Mouse (Mus musculus): ENCODE data around the gene Atp5h. TPM values are rescaled to one million over a fixed set of nuclear protein-coding genes. Genes with fewer than 3 reads are reported as not detected.

Gene Atp5h
- polyA plus RNA-seq, 1 experiment from 2014 or later = 2,271 TPM

DNA sequence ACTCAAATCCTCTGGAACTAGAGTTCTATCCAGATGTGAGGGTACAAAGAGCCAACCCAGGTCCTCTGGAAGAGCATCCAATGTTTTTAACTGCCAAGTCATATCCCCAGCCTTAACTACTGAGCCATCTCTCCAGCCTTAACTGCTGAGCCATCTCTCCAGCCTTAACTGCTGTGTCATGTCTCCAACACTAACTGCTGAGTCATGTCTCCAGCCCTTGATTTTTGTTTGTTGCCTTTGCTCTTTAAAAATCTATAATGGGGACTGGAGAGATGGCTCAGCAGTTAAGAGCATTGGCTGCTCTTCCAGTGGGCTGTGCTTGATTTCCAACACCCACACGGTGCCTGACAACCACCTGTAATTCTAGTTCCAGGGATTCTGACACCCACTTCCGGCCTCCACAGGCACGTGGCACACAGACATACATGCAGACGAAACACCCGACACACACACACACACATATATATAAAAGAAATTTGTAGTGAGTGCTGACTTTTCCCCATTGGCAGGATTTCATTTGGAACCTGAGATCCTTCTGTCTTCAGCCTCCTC is 17.9 kb upstream of the Atp5h start:
- no peaks in the 10 kb centered on the region for H3K27me3 ChIP-seq (ENCODE audit: control insufficient read depth, insufficient read depth, low read length)
- H3K9ac ChIP-seq (ENCODE audit: low read length) = no peak overlapping the region
- H3K27ac ChIP-seq (replicated peaks in 1 of 2; ENCODE audit: control insufficient read depth in 1 of 2, insufficient read depth in 1 of 2, low read depth in 2 of 2, low read length in 2 of 2) = no peak overlapping the region
- no peak for ATAC-seq (ENCODE audit: insufficient number of reproducible peaks, insufficient read depth, low FRiP score, low read depth)
- H3K4me3 ChIP-seq (ENCODE audit: control insufficient read depth in 1 of 2, insufficient read depth in 1 of 2, low read depth in 1 of 2, low read length in 2 of 2) = no peak overlapping the region
- H3K4me1 ChIP-seq (ENCODE audit: control insufficient read depth in 2 of 2, insufficient read depth in 2 of 2, low read length in 2 of 2) = peaks cover 6 to 12% of the 10 kb centered on the region in 2 experiments; a peak in 3 of 4 replicates
- peaks cover 7% of the 10 kb centered on the region for H3K9me3 ChIP-seq (ENCODE audit: control insufficient read depth, low read length)
- H3K36me3 ChIP-seq (ENCODE audit: control insufficient read depth, insufficient read depth, low read length) = peaks cover 2% of the 10 kb centered on the region; the same call in 1 of the 2 replicates
- WGBS = 73% methylated on average over 5 of the region's 5 CpGs
- H3K4me2 ChIP-seq (ENCODE audit: low read length) = no peak overlapping the region

DNA sequence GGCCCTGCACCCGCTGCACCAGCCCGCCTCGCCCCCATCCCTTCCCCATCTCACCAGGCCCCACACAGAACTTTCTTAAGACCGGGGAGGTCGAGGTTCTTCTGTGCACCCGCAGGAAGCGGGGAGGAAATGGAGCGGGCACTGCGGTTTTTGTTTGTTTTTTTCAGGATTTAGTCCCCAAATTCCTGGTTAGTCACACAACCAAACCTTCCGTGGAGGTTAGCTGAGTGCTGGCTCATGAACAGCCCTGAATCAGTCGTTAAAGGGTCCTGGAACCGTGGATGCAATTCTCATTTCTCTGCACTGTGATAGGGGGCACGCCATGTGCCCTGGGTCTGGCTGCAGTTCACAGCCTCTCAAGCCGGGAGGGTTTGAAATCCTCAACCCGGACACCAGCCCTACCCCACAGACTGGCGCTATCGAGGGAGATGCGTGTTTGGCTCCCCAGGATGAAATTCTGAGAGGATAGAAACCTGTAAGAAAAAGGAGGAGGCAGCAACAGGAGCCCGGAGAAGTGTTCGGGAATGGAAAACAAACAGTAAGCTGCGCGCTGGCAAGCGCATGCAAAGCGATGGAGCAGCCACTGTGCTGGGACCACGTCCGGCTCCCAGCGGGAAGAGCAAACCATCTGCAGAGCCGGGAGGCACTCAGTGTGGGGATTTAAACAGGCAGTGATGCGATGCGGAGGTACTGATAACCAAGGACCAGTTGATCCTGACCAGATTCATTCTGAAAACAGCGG is 16.0 kb upstream of the Atp5h start:
- H3K27me3 ChIP-seq (ENCODE audit: control insufficient read depth, insufficient read depth, low read length) = no peaks in the 10 kb centered on the region
- no peak overlapping the region for H3K27ac ChIP-seq (replicated peaks in 1 of 2; ENCODE audit: control insufficient read depth in 1 of 2, insufficient read depth in 1 of 2, low read depth in 2 of 2, low read length in 2 of 2)
- H3K4me1 ChIP-seq (ENCODE audit: control insufficient read depth in 2 of 2, insufficient read depth in 2 of 2, low read length in 2 of 2) = peaks cover 6 to 12% of the 10 kb centered on the region in 2 experiments; a peak in 3 of 4 replicates
- WGBS = 6% methylated on average over 31 of the region's 31 CpGs
- peaks cover 21% of the 10 kb centered on the region for H3K36me3 ChIP-seq (ENCODE audit: control insufficient read depth, insufficient read depth, low read length)
- peak overlapping the region; percentile 38 to 42 for H3K4me3 ChIP-seq (ENCODE audit: control insufficient read depth in 1 of 2, insufficient read depth in 1 of 2, low read depth in 1 of 2, low read length in 2 of 2)
- no peak; the same call in 1 of the 2 replicates for ATAC-seq (ENCODE audit: insufficient number of reproducible peaks, insufficient read depth, low FRiP score, low read depth)
- peak overlapping the region; percentile 81 for H3K4me2 ChIP-seq (ENCODE audit: low read length)
- peak overlapping the region; percentile 72 for H3K9ac ChIP-seq (ENCODE audit: low read length)
- peaks cover 7% of the 10 kb centered on the region for H3K9me3 ChIP-seq (ENCODE audit: control insufficient read depth, low read length)

DNA sequence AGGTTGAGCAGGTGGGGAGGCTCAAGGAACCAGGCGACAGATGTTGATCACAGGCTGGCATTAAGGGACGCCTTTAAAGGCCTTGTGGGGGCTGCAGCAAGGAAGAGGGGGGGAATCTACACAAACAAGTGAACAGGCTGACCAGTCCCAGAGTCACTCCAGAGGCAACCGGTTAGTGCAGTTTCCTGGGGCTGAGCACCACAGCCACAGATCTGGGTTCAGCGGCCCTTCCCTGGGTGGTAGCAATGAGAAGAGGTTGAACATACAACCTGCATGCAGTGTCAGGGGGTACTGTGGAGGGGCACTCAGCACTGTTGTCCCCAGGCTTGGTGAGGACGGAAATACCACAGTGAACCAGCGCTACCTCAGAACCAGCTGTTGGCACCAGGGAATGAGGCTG is 13.6 kb upstream of the Atp5h start:
- ATAC-seq (ENCODE audit: insufficient number of reproducible peaks, insufficient read depth, low FRiP score, low read depth) = no peak
- H3K36me3 ChIP-seq (ENCODE audit: control insufficient read depth, insufficient read depth, low read length) = peaks cover 45% of the 10 kb centered on the region
- no peak overlapping the region for H3K4me2 ChIP-seq (ENCODE audit: low read length)
- peaks cover 6 to 12% of the 10 kb centered on the region in 2 experiments; a peak in 3 of 4 replicates for H3K4me1 ChIP-seq (ENCODE audit: control insufficient read depth in 2 of 2, insufficient read depth in 2 of 2, low read length in 2 of 2)
- no peak overlapping the region for H3K4me3 ChIP-seq (ENCODE audit: control insufficient read depth in 1 of 2, insufficient read depth in 1 of 2, low read depth in 1 of 2, low read length in 2 of 2)
- H3K27ac ChIP-seq (replicated peaks in 1 of 2; ENCODE audit: control insufficient read depth in 1 of 2, insufficient read depth in 1 of 2, low read depth in 2 of 2, low read length in 2 of 2) = no peak overlapping the region
- H3K27me3 ChIP-seq (ENCODE audit: control insufficient read depth, insufficient read depth, low read length) = no peaks in the 10 kb centered on the region
- no peak overlapping the region for H3K9ac ChIP-seq (ENCODE audit: low read length)
- WGBS = 78% methylated on average over 6 of the region's 6 CpGs
- no peaks in the 10 kb centered on the region for H3K9me3 ChIP-seq (ENCODE audit: control insufficient read depth, low read length)

DNA sequence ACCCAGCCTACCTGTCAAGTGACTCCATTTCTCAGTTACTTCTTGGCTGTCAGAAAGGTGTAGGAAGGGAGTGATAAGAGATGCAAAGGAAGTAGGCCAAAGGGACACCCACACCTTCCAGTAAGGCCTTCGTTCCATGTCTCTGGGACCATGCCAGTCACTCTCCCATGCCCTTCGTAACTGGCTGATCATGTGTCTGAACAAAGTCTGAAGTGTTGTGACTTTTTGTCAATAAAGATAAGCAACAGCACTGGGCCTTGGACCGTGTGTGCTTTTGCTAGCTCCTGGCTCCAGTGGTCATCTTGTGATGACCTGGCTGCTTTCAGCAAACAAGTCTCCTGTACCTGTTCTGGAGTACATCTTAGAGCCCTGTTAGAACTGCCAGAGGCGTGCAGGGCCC is 13.1 kb upstream of the Atp5h start:
- Histone ChIP-seq H3K4me1 (ENCODE audit: control insufficient read depth in 2 of 2, insufficient read depth in 2 of 2, low read length in 2 of 2) (peaks cover 8 to 16% of the 10 kb centered on the region in 2 experiments; a peak in 3 of 4 replicates), H3K4me2 (ENCODE audit: low read length) (no peak overlapping the region), H3K9ac (ENCODE audit: low read length) (no peak overlapping the region), H3K9me3 (ENCODE audit: control insufficient read depth, low read length) (no peaks in the 10 kb centered on the region), H3K4me3 (ENCODE audit: control insufficient read depth in 1 of 2, insufficient read depth in 1 of 2, low read depth in 1 of 2, low read length in 2 of 2) (no peak overlapping the region), H3K27me3 (ENCODE audit: control insufficient read depth, insufficient read depth, low read length) (no peaks in the 10 kb centered on the region), H3K27ac (replicated peaks in 1 of 2; ENCODE audit: control insufficient read depth in 1 of 2, insufficient read depth in 1 of 2, low read depth in 2 of 2, low read length in 2 of 2) (no peak overlapping the region), H3K36me3 (ENCODE audit: control insufficient read depth, insufficient read depth, low read length) (peaks cover 48% of the 10 kb centered on the region)
- ATAC-seq (ENCODE audit: insufficient number of reproducible peaks, insufficient read depth, low FRiP score, low read depth) = no peak
- 59% methylated on average over 4 of the region's 4 CpGs for WGBS

DNA sequence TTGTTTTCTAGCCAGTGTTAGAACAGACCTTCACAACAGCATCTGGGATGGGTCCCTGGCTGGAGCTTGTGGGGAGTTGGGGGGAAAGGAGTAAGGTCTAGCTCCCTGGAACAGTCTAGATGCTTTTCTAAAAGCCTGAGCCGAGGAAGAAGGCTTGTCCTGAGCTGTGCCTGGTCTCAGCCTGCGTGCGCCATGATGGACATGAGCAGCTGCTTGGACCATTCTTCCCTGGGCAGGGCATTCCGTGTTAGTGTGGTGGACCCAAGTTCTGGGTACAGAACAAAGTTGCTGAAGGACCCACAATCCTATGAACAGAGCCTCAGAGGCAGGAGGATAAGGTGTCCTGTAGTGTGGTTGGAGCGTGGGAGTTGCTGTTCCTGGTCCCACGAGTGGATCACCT is 10.8 kb upstream of the Atp5h start:
- no peak for ATAC-seq (ENCODE audit: insufficient number of reproducible peaks, insufficient read depth, low FRiP score, low read depth)

DNA sequence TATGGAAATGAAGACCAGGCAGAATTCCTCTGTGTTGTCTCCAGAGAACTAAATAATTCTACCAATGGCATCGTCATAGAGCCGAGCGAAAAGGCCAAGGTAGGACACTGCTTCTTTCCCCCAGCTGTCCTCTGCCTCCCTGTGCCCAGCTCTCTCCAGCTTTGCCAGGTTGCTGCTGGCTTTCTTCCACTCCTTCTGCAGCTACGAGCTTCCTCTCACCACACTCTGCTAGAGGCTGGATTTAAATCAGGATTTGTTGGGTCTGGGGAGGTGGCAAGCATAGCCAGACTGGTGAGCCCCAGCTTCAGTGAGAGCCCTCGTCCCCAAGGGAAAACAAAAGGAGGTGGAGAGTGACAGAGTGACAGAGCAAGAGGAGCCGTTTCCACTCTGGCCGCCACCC is 9.5 kb upstream of the Atp5h start:
- peaks cover 83% of the 10 kb centered on the region for H3K36me3 ChIP-seq (ENCODE audit: control insufficient read depth, insufficient read depth, low read length)
- peaks cover 5 to 7% of the 10 kb centered on the region in 2 experiments for H3K4me1 ChIP-seq (ENCODE audit: control insufficient read depth in 2 of 2, insufficient read depth in 2 of 2, low read length in 2 of 2)
- no peak overlapping the region for H3K9ac ChIP-seq (ENCODE audit: low read length)
- no peak for ATAC-seq (ENCODE audit: insufficient number of reproducible peaks, insufficient read depth, low FRiP score, low read depth)
- WGBS = 81% methylated on average over 7 of the region's 7 CpGs
- no peaks in the 10 kb centered on the region for H3K27me3 ChIP-seq (ENCODE audit: control insufficient read depth, insufficient read depth, low read length)
- H3K4me3 ChIP-seq (ENCODE audit: control insufficient read depth in 1 of 2, insufficient read depth in 1 of 2, low read depth in 1 of 2, low read length in 2 of 2) = no peak overlapping the region
- H3K27ac ChIP-seq (replicated peaks in 1 of 2; ENCODE audit: control insufficient read depth in 1 of 2, insufficient read depth in 1 of 2, low read depth in 2 of 2, low read length in 2 of 2) = no peak overlapping the region
- no peak overlapping the region for H3K4me2 ChIP-seq (ENCODE audit: low read length)
- no peaks in the 10 kb centered on the region for H3K9me3 ChIP-seq (ENCODE audit: control insufficient read depth, low read length)

More for the DNA sequence above, 10.8 kb upstream of the Atp5h start:
- Histone ChIP-seq H3K4me2 (ENCODE audit: low read length) (no peak overlapping the region), H3K27me3 (ENCODE audit: control insufficient read depth, insufficient read depth, low read length) (no peaks in the 10 kb centered on the region), H3K9me3 (ENCODE audit: control insufficient read depth, low read length) (no peaks in the 10 kb centered on the region), H3K4me3 (ENCODE audit: control insufficient read depth in 1 of 2, insufficient read depth in 1 of 2, low read depth in 1 of 2, low read length in 2 of 2) (no peak overlapping the region), H3K27ac (replicated peaks in 1 of 2; ENCODE audit: control insufficient read depth in 1 of 2, insufficient read depth in 1 of 2, low read depth in 2 of 2, low read length in 2 of 2) (no peak overlapping the region), H3K36me3 (ENCODE audit: control insufficient read depth, insufficient read depth, low read length) (peaks cover 71% of the 10 kb centered on the region), H3K4me1 (ENCODE audit: control insufficient read depth in 2 of 2, insufficient read depth in 2 of 2, low read length in 2 of 2) (peaks cover 8 to 11% of the 10 kb centered on the region in 2 experiments), H3K9ac (ENCODE audit: low read length) (no peak overlapping the region)
- WGBS = 95% methylated on average over 6 of the region's 6 CpGs

DNA sequence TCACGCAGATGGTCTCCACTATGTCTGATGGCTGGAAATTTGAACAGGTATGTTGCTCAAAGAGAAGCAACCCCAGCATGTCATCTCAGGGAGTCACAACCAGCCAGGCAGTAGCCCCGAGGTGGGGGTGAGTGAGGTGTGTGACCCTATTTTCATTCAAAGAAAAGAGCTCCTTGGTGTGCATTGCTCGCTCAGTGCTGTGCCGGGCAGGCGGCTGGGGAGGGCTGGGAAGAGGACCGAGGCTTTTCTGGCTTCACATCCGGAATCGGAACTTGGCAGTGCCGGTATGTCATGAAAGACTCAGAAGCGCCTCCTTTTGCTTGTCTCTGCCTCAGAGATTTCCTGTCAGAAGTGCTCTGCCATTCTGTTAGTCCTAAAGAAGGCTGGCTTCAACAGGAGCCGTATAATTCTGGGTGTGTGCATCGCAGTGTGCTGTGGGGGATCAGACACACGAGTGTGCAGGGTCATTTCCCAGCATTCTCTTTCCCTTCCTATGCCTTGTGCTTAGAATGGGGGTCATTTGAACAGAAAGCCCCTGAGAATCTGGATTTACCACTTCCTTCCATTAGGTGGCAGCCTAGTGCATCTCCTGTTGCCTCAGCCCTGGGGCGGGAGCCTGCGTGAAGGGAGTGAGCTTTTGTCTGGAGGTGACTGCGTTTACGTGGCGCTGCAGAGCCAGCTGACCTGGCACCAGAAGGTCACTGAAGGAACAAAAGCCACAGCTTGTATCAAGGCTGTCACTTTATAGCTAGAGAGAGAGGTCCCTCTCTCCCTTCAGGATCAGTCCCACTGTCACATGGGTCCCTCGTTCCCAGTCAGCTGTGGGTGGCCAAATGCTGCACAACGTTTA is 7.9 kb upstream of the Atp5h start:
- peak overlapping the region; percentile 38; the same call in 1 of the 2 replicates for H3K9ac ChIP-seq (ENCODE audit: low read length)
- peaks cover 93% of the 10 kb centered on the region for H3K36me3 ChIP-seq (ENCODE audit: control insufficient read depth, insufficient read depth, low read length)

More for the DNA sequence above, 7.9 kb upstream of the Atp5h start:
- Histone ChIP-seq H3K27me3 (ENCODE audit: control insufficient read depth, insufficient read depth, low read length) (no peaks in the 10 kb centered on the region), H3K9me3 (ENCODE audit: control insufficient read depth, low read length) (no peaks in the 10 kb centered on the region), H3K4me2 (ENCODE audit: low read length) (peak overlapping the region; percentile 13), H3K27ac (replicated peaks in 1 of 2; ENCODE audit: control insufficient read depth in 1 of 2, insufficient read depth in 1 of 2, low read depth in 2 of 2, low read length in 2 of 2) (peak overlapping the region; percentile 50 to 69), H3K4me3 (ENCODE audit: control insufficient read depth in 1 of 2, insufficient read depth in 1 of 2, low read depth in 1 of 2, low read length in 2 of 2) (no peak overlapping the region), H3K4me1 (ENCODE audit: control insufficient read depth in 2 of 2, insufficient read depth in 2 of 2, low read length in 2 of 2) (peaks cover 5 to 7% of the 10 kb centered on the region in 2 experiments)
- 31% methylated on average over 20 of the region's 20 CpGs for WGBS
- ATAC-seq (ENCODE audit: insufficient number of reproducible peaks, insufficient read depth, low FRiP score, low read depth) = peak; percentile 65
